Mouse (Mus musculus) heart, adult 2 months (tissue): ENCODE data around the gene Klf15.

Experiments used
- CTCF ChIP-seq: fragments of 200-600 bp; IDR thresholded peaks from 2 replicates; pipeline ENCODE4 v1.8.1; 2022; ENCODE audit warnings: antibody characterized with exemption, mild to moderate bottlenecking, moderate library complexity
- POLR2A ChIP-seq: fragments of 200-500 bp; IDR thresholded peaks from 2 replicates; pipeline ENCODE4 v1.6.1; 2011; ENCODE audit warnings: mild to moderate bottlenecking, low read depth, low read length, control low read depth; ENCODE audit not compliant: insufficient read depth

DNA sequence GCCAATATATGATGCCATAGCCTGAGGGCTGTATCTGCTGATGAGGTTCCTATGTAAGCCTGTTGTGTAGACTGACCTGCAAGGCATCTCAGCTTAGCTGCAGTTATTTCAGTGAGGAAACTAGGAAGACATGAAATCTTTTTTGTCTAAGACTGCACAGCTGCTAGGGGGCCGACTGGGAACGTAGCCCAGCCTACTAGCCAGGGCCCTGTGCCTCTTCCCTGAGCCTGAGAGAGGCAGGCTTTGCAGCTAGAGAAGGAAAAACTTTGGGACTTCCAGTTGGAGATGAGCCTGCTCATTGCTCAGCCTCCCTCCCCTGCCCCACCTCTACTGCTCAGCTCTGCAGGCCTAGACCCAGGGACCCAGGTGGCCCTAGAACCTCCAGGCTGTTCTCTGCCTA is 30.9 kb upstream of the Klf15 start:
- TF ChIP-seq CTCF, result no peak
- TF ChIP-seq POLR2A, result no peak
